Mouse (Mus musculus) stomach, postnatal 0 days (tissue): ENCODE data around the gene Gm12355.

Source experiments
- CTCF ChIP-seq: IDR thresholded peaks from 2 replicates; pipeline ENCODE4 v1.5.1; 2016; ENCODE audit warnings: antibody characterized with exemption, low read depth, mild to moderate bottlenecking, moderate library complexity
- EP300 ChIP-seq: optimal IDR thresholded peaks from 2 replicates; pipeline ENCODE3; 2016; ENCODE audit warnings: antibody characterized with exemption

DNA sequence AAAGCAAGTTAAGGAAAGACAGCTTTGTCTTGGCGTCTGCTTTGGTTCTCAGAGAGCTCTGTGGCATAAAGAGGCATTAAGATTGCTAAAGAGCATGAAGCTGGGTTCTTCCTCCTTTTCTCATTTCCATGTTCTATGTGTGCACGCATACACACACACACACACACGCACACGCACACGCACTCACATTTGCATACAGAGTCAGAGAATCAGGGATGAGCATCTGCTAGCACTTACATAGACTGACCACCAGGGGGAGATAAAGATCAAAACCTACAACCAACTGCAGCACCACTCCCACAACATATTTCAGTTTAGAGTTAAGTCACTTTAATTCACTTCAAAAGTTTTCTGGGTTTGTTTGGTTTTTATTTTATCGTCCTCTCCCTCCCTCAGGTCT, 35.1 kb upstream of the Gm12355 start:
- peak; percentile 90 for TF ChIP-seq CTCF
- no peak for TF ChIP-seq EP300
